Mouse (Mus musculus): ENCODE data around the gene Atp13a1. TPM values are rescaled to one million over a fixed set of nuclear protein-coding genes. Genes with fewer than 3 reads are reported as not detected.

The Atp13a1 gene
- polyA plus RNA-seq, 1 experiment from 2014 or later = 40.7 TPM

DNA sequence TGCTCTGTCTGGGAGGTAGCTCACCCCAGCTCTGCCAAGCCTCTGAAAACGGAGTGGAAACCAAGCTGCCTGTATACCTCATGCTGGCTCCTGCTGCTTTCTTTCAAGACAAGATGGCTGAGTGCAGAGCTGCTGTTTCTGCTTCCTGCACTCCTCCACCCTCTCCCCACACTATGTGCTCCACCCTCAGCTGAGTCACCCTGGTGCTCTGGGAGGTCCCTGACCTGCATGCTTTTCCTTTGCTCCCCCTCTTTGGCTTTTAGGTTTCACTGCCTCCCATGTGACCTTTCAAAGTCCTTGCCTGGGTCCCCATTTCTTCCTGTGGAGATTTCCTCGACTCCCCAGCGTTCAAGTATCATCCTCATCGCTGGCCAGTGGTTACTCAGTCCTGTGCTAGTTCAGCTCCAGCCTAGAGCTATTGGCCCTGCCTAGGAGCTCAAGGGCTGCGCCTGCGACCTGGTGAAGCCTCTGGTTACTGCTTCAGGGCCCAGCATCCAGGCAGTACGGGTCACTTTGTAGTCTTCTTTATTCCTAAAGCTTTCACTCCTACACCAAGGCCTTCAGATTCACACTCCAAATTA lies 60.1 kb downstream of the Atp13a1 start:
- H3K27me3 ChIP-seq (ENCODE audit: control insufficient read depth, insufficient read depth, low read length) = no peaks in the 10 kb centered on the region
- no peak for DNase-seq (ENCODE audit: low spot score, missing footprints)
- H3K4me3 ChIP-seq (ENCODE audit: low read depth, low read length) = no peak overlapping the region
- no peak overlapping the region for H3K9ac ChIP-seq (ENCODE audit: low read length)
- H3K27ac ChIP-seq (ENCODE audit: low read depth, low read length) = no peak overlapping the region
- WGBS = 78% methylated on average over 7 of the region's 7 CpGs
- H3K36me3 ChIP-seq (ENCODE audit: control insufficient read depth, insufficient read depth, low read length) = peaks cover 2% of the 10 kb centered on the region; the same call in 1 of the 2 replicates
- ATAC-seq (ENCODE audit: low FRiP score) = no peak
- no peak overlapping the region for H3K4me2 ChIP-seq
- no peaks in the 10 kb centered on the region for H3K9me3 ChIP-seq (ENCODE audit: control insufficient read depth, low read length)
- H3K4me1 ChIP-seq (ENCODE audit: control insufficient read depth, insufficient read depth, low read length) = no peaks in the 10 kb centered on the region

DNA sequence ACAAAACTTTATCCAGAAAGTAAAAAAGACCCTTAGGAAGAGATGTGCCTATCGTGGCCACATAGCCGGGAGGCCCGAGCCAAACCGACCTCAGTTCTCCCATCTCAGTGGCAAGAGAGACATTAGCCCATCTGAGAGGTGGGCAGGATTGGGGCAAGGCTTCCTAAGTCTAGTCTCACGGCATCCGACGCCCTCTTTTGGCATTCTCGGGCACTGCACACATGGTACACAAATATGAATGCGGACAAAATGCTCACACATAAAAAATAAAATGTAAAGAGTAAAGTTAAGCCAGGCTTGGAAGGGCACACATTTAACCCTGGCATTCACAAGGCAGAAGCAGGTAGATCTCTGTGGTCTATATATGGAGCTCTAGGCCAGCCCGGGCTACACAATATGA lies 62.9 kb downstream of the Atp13a1 start:
- no peak for ATAC-seq (ENCODE audit: low FRiP score)
- no peak overlapping the region for H3K27ac ChIP-seq (ENCODE audit: low read depth, low read length)
- 92% methylated on average over 10 of the region's 10 CpGs for WGBS

More for the DNA sequence above, 62.9 kb downstream of the Atp13a1 start:
- H3K4me1 ChIP-seq (ENCODE audit: control insufficient read depth, insufficient read depth, low read length) = no peaks in the 10 kb centered on the region
- no peak overlapping the region for H3K4me2 ChIP-seq
- H3K4me3 ChIP-seq (ENCODE audit: low read depth, low read length) = no peak overlapping the region
- no peak for DNase-seq (ENCODE audit: low spot score, missing footprints)
- peaks cover 2% of the 10 kb centered on the region; the same call in 1 of the 2 replicates for H3K36me3 ChIP-seq (ENCODE audit: control insufficient read depth, insufficient read depth, low read length)
- no peaks in the 10 kb centered on the region for H3K27me3 ChIP-seq (ENCODE audit: control insufficient read depth, insufficient read depth, low read length)
- H3K9ac ChIP-seq (ENCODE audit: low read length) = no peak overlapping the region
- no peaks in the 10 kb centered on the region for H3K9me3 ChIP-seq (ENCODE audit: control insufficient read depth, low read length)

Other genes with a start within 250 kb of the Atp13a1 start
- 42.7 and 43.3 TPM in 2 replicates for gene Zfp868, start 165.6 kb upstream of the Atp13a1 start, polyA plus RNA-seq (2014; fragmentation: Nextera tagmentation; extraction: Ambion mirVana)
- gene Zfp964, start 136.7 kb upstream of the Atp13a1 start, polyA plus RNA-seq (2014; fragmentation: Nextera tagmentation; extraction: Ambion mirVana) = 2.4 and 3.0 TPM in 2 replicates
- 34.9 and 38.6 TPM in 2 replicates for gene Zfp869, start 80.4 kb upstream of the Atp13a1 start, polyA plus RNA-seq (2014; fragmentation: Nextera tagmentation; extraction: Ambion mirVana)
- gene Zfp963, start 41.2 kb upstream of the Atp13a1 start, polyA plus RNA-seq (2014; fragmentation: Nextera tagmentation; extraction: Ambion mirVana) = 6.7 and 7.0 TPM in 2 replicates
- 1.4 and 1.6 TPM in 2 replicates for gene Gm20422, start 16.3 kb upstream of the Atp13a1 start, polyA plus RNA-seq (2014; fragmentation: Nextera tagmentation; extraction: Ambion mirVana)
- gene Zfp866, start within 50 bp of the Atp13a1 start, polyA plus RNA-seq (2014; fragmentation: Nextera tagmentation; extraction: Ambion mirVana) = 41.5 and 42.2 TPM in 2 replicates
- 7.8 TPM in 2 replicates for gene Gmip, start 17.5 kb downstream of the Atp13a1 start, polyA plus RNA-seq (2014; fragmentation: Nextera tagmentation; extraction: Ambion mirVana)
- 0.72 and 1.2 TPM in 2 replicates for gene Lpar2, start 31.3 kb downstream of the Atp13a1 start, polyA plus RNA-seq (2014; fragmentation: Nextera tagmentation; extraction: Ambion mirVana)
- gene Pbx4, start 41.3 kb downstream of the Atp13a1 start, polyA plus RNA-seq (2014; fragmentation: Nextera tagmentation; extraction: Ambion mirVana) = 33.9 and 39.1 TPM in 2 replicates
- 0.31 and 0.40 TPM in 2 replicates for gene Cilp2, start 96.5 kb downstream of the Atp13a1 start, polyA plus RNA-seq (2014; fragmentation: Nextera tagmentation; extraction: Ambion mirVana)
- 3.4 and 4.0 TPM in 2 replicates for gene Tssk6, start 111.0 kb downstream of the Atp13a1 start, polyA plus RNA-seq (2014; fragmentation: Nextera tagmentation; extraction: Ambion mirVana)
- 167 and 172 TPM in 2 replicates for gene Ndufa13, start 111.4 kb downstream of the Atp13a1 start, polyA plus RNA-seq (2014; fragmentation: Nextera tagmentation; extraction: Ambion mirVana)
- gene Yjefn3, start 111.5 kb downstream of the Atp13a1 start, polyA plus RNA-seq (2014; fragmentation: Nextera tagmentation; extraction: Ambion mirVana) = 3.2 and 3.6 TPM in 2 replicates
- gene Gatad2a, start 205.2 kb downstream of the Atp13a1 start, polyA plus RNA-seq (2014; fragmentation: Nextera tagmentation; extraction: Ambion mirVana) = 52.7 and 65.2 TPM in 2 replicates

Measured in midbrain, embryonic 11.5 days (tissue).